Mouse (Mus musculus) layer of hippocampus, postnatal 14 days (tissue): ENCODE measurements around the gene Olfr305. TPM values are rescaled to one million over a fixed set of nuclear protein-coding genes. Genes with fewer than 3 reads are reported as not detected.
"Not testable (repeated sequence)": the region's sequence is repeated elsewhere in the genome, so short reads cannot be mapped to it uniquely, and the experiment has no call there.

Source experiments
- DNase-seq, 2 experiments: peaks; one replicate each; pipeline ENCODE4 v3.0.0; 2021 to 2022; ENCODE audit warnings: low spot score in 2 of 2, mixed read lengths in 1 of 2
- long read RNA-seq, 2 experiments: library from polyadenylated mRNA; stranded (forward); transcript quantifications; one replicate each; pipeline ENCODE4 v2.0.0; 2021
- total RNA-seq, 2 experiments: library from RNA; stranded (reverse); gene quantifications; 2 replicates each; pipeline ENCODE4 v1.2.3; 2021

The Olfr305 gene
- total RNA-seq, result not detected
- long read RNA-seq, experiment 1, result 0 reads
- long read RNA-seq, experiment 2, result 0 reads

- no peak for DNase-seq
These were observed at the start of gene Olfr305 for GRCm38 (mm10) chr7:86366828-86367227. Gene Olfr305, minus strand, starts transcription at chr7:86366928.

- no peak for DNase-seq
These were observed 36.8 kb upstream of the Olfr305 start, which contains the start of gene Olfr301 for GRCm38 (mm10) chr7:86403546-86403945. Gene Olfr301, plus strand, starts transcription at chr7:86403846.

- no peak for DNase-seq
These were observed 31.0 kb upstream of the Olfr305 start, which contains the start of gene Olfr303 for GRCm38 (mm10) chr7:86397689-86398088. Gene Olfr303, minus strand, starts transcription at chr7:86397789.

- no peak for DNase-seq
These were observed 19.8 kb upstream of the Olfr305 start, which contains the start of gene Olfr304 for GRCm38 (mm10) chr7:86386558-86386957. Gene Olfr304, minus strand, starts transcription at chr7:86386658.

GRCm38 (mm10) chr7:86385769-86386168, 19.0 kb upstream of the Olfr305 start:
- DNase-seq, result no peak

- not testable (repeated sequence) for DNase-seq
These were observed 20.4 kb downstream of the Olfr305 start for GRCm38 (mm10) chr7:86346296-86346695.

GRCm38 (mm10) chr7:86344253-86344652, 22.5 kb downstream of the Olfr305 start:
- no peak for DNase-seq

GRCm38 (mm10) chr7:86342881-86343565, 23.7 kb downstream of the Olfr305 start:
- DNase-seq, result no peak

GRCm38 (mm10) chr7:86337486-86337885, 29.2 kb downstream of the Olfr305 start, which contains the start of gene Olfr307:
Gene Olfr307, minus strand, starts transcription at chr7:86337586.
- no peak for DNase-seq

- no peak for DNase-seq
These were observed 41.2 kb downstream of the Olfr305 start, which contains the start of gene Olfr308 for GRCm38 (mm10) chr7:86325530-86325929. Gene Olfr308, minus strand, starts transcription at chr7:86325630.

- no peak for DNase-seq
These were observed 45.4 kb downstream of the Olfr305 start for GRCm38 (mm10) chr7:86321323-86321722.

GRCm38 (mm10) chr7:86313608-86314007, 53.1 kb downstream of the Olfr305 start, which contains the start of gene Olfr309:
Gene Olfr309, minus strand, starts transcription at chr7:86313708.
- no peak for DNase-seq

Other genes starting within 250 kb of the Olfr305 start
- not detected for gene Vmn2r75, start 195.2 kb downstream of the Olfr305 start, total RNA-seq
- gene Vmn2r76, start 120.6 kb downstream of the Olfr305 start, total RNA-seq, result not detected
- not detected for gene Olfr310, start 89.8 kb downstream of the Olfr305 start, total RNA-seq
- not detected for gene Olfr309, start 53.2 kb downstream of the Olfr305 start, total RNA-seq
- not detected for gene Olfr308, start 41.3 kb downstream of the Olfr305 start, total RNA-seq
- not detected for gene Olfr307, start 29.3 kb downstream of the Olfr305 start, total RNA-seq
- gene Olfr304, start 19.7 kb upstream of the Olfr305 start, total RNA-seq, result not detected
- not detected for gene Olfr303, start 30.9 kb upstream of the Olfr305 start, total RNA-seq
- gene Olfr301, start 36.9 kb upstream of the Olfr305 start, total RNA-seq, result not detected
- not detected for gene Olfr299, start 93.0 kb upstream of the Olfr305 start, total RNA-seq
- gene Olfr298, start 125.6 kb upstream of the Olfr305 start, total RNA-seq, result not detected
- gene Olfr297, start 153.0 kb upstream of the Olfr305 start, total RNA-seq, result not detected
- gene Olfr295, start 216.9 kb upstream of the Olfr305 start, total RNA-seq, result not detected
- not detected for gene Olfr294, start 249.7 kb upstream of the Olfr305 start, total RNA-seq